Mouse (Mus musculus) hindbrain, postnatal 0 days (tissue): ENCODE results near the gene Olfml2b. TPM values are rescaled to one million over a fixed set of nuclear protein-coding genes. Genes with fewer than 3 reads are reported as not detected.

Experiments
- ATAC-seq: fragments of 200-750 bp; cut with Nextera tagmentation; 2 replicates; pipeline ENCODE4 v1.8.0; 2017; ENCODE audit warnings: mild to moderate bottlenecking, moderate TSS enrichment, moderate library complexity
- DNase-seq: peaks from one replicate; pipeline ENCODE4 v3.0.0-alpha.2; 2015; ENCODE audit warnings: low spot score
- H3K27ac ChIP-seq: fragments of 300-500 bp; sonication (generic); 2 replicates; pipeline ENCODE4 v1.5.1; 2014; ENCODE audit warnings: mild to moderate bottlenecking
- H3K27me3 ChIP-seq: fragments of 300-500 bp; sonication (generic); 2 replicates; pipeline ENCODE4 v1.6.1; 2014; ENCODE audit warnings: low read length, mixed read lengths; ENCODE audit not compliant: insufficient read depth
- H3K36me3 ChIP-seq: fragments of 300-500 bp; sonication (generic); 2 replicates; pipeline ENCODE4 v1.6.1; 2014; ENCODE audit warnings: low read length, mixed read lengths; ENCODE audit not compliant: insufficient read depth
- H3K4me1 ChIP-seq: fragments of 300-500 bp; sonication (generic); 2 replicates; pipeline ENCODE4 v1.6.1; 2014; ENCODE audit warnings: antibody characterized with exemption, low read length, mixed read lengths; ENCODE audit not compliant: insufficient read depth
- H3K4me2 ChIP-seq: fragments of 300-500 bp; sonication (generic); 2 replicates; pipeline ENCODE4 v1.6.1; 2014; ENCODE audit warnings: low read depth, mild to moderate bottlenecking, low read length, moderate library complexity, mixed read lengths
- H3K4me3 ChIP-seq: fragments of 300-500 bp; sonication (generic); 2 replicates; pipeline ENCODE4 v1.5.1; 2014; ENCODE audit warnings: low read length
- H3K9ac ChIP-seq: fragments of 300-500 bp; sonication (generic); replicated peaks from 2 replicates; pipeline ENCODE4 v1.6.1; 2014; ENCODE audit warnings: mild to moderate bottlenecking, low read length, moderate library complexity, mixed read lengths
- H3K9me3 ChIP-seq: fragments of 300-500 bp; sonication (generic); 2 replicates; pipeline ENCODE4 v1.6.1; 2016; ENCODE audit warnings: low read length, mixed read lengths
- CTCF ChIP-seq: IDR thresholded peaks from 2 replicates; pipeline ENCODE4 v1.5.1; 2016; ENCODE audit warnings: antibody characterized with exemption, control low read depth, low read depth
- WGBS: fragments of 180-500 bp; shearing (Covaris S2); extraction: QIAGEN DNeasy Blood & Tissue Kit; methylation state at CpG from one replicate; pipeline ENCODE4 v1.1.7; 2014; 5-methylcytosine and 5-hydroxymethylcytosine counted together
- polyA plus RNA-seq: library from polyadenylated mRNA; unstranded; fragments of >200 nt; fragmentation: Nextera tagmentation; extraction: Ambion mirVana; gene quantifications from 2 replicates; pipeline ENCODE4 v1.2.1, GENCODE M21; 2015
- total RNA-seq: library from RNA; depleted of rRNA; stranded (reverse); fragments of >200 nt; gene quantifications from 2 replicates; pipeline ENCODE4 v1.2.3, GENCODE M21; 2014

The Olfml2b gene
- total and polyA plus RNA-seq, 2 experiments from 2014 or later = 3.9 to 7.1 TPM

DNA sequence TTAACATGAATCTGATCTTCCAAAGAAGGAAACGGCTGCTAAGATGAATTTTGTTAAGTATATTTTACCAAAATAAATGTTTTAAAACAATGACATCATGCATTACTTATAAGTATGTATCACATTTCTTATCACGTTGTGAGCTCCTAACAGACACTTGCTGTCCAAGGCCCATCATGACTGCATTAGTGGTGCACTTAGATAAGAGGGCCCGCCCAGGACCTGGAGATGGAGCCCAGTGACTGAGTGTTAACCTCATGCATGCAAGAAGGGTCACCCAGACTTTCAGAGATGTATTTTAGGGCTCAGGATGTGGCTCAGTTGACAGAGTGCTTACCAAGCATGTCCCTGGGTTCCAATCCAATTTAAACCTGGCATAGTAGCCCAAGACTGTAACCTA lies 34.0 kb upstream of the Olfml2b start:
- 89% methylated on average over 3 of the region's 3 CpGs for WGBS
- H3K4me2 ChIP-seq = no peak overlapping the region
- no peak for TF ChIP-seq CTCF
- no peak overlapping the region for H3K27ac ChIP-seq
- DNase-seq (no peak), ATAC-seq (no peak)
- H3K4me3 ChIP-seq = no peak overlapping the region
- no peaks in the 10 kb centered on the region for H3K36me3 ChIP-seq
- H3K27me3 ChIP-seq = no peaks in the 10 kb centered on the region
- no peaks in the 10 kb centered on the region for H3K4me1 ChIP-seq
- H3K9ac ChIP-seq = no peak overlapping the region
- H3K9me3 ChIP-seq = no peaks in the 10 kb centered on the region

DNA sequence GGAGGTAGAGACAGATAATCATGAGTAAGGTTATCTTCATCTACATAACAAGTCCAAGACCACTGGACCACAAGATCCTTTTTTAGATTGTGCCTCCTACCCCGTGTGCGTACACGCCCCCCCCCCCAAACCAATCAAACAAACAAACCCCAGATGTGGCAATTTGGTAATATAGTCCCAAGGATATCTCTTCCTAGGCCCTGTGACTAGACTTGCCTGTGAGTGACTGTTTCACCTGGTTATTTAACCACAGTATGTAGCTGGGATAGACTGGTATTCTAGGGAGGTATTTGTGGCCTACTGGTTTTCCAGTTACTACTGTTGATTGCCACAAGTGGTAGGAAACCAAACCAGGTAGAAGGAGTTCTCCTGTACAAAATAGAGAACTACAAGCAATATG lies 33.6 kb upstream of the Olfml2b start:
- Histone ChIP-seq H3K9ac (no peak overlapping the region), H3K4me3 (no peak overlapping the region), H3K27me3 (no peaks in the 10 kb centered on the region), H3K4me2 (no peak overlapping the region), H3K4me1 (no peaks in the 10 kb centered on the region), H3K9me3 (no peaks in the 10 kb centered on the region), H3K36me3 (no peaks in the 10 kb centered on the region), H3K27ac (no peak overlapping the region)
- no peak for TF ChIP-seq CTCF
- WGBS = 95% methylated on average over 3 of the region's 3 CpGs
- no peak for ATAC-seq
- DNase-seq = no peak

GRCm38 (mm10) chr1:170611631-170612030 lies 32.7 kb upstream of the Olfml2b start:
- ATAC-seq = no peak
- H3K9ac ChIP-seq = no peak overlapping the region
- no peak overlapping the region for H3K4me2 ChIP-seq
- H3K36me3 ChIP-seq = no peaks in the 10 kb centered on the region
- no peak for DNase-seq
- H3K4me1 ChIP-seq = no peaks in the 10 kb centered on the region
- no peaks in the 10 kb centered on the region for H3K9me3 ChIP-seq
- no peaks in the 10 kb centered on the region for H3K27me3 ChIP-seq
- H3K27ac ChIP-seq = no peak overlapping the region
- no peak overlapping the region for H3K4me3 ChIP-seq
- no peak for TF ChIP-seq CTCF
- 90% methylated on average over 3 of the region's 3 CpGs for WGBS

GRCm38 (mm10) chr1:170612968-170613872 lies 31.1 kb upstream of the Olfml2b start:
- ATAC-seq (peak; percentile 97), DNase-seq (peak; percentile 90)
- Histone ChIP-seq H3K9me3 (no peaks in the 10 kb centered on the region), H3K27me3 (no peaks in the 10 kb centered on the region), H3K4me3 (no peak overlapping the region), H3K27ac (no peak overlapping the region), H3K4me2 (no peak overlapping the region), H3K36me3 (no peaks in the 10 kb centered on the region), H3K9ac (no peak overlapping the region), H3K4me1 (no peaks in the 10 kb centered on the region)
- WGBS = 57% methylated on average over 18 of the region's 18 CpGs
- TF ChIP-seq CTCF = peak; percentile 95

DNA sequence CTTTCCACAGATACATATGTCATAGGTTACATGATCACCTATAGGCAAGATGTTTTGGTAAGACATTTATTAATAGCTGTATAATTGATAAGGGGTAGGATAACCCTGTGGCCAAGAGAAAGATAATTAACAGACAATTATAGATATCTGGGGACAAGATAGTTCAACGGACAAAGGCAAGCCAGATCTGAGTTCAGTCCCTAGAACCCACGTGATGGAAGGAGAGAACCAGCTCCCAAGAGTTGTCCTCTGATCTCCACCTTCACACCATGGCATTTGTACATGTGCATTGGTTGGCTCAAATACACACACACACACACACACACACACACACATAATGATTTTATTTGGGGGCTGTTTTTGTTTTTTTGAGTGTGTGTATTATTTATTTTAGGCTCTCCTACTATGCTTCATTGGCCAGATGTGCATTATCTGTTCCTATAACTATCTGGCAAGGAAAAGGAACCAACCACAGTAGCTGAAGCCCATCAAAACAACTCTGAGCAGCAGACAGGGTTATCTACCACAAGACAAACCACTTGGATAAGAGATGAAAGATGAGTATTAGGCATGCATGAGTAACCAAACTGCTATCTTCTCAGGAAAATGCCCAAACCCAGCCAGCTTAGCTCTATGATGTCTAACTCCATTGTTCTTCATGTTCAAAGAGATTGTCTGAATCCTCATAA lies 24.5 kb upstream of the Olfml2b start:
- Histone ChIP-seq H3K9ac (no peak overlapping the region), H3K27me3 (no peaks in the 10 kb centered on the region), H3K27ac (no peak overlapping the region), H3K4me2 (no peak overlapping the region), H3K4me3 (no peak overlapping the region), H3K9me3 (0 out of 2 replicates have a peak, but pooled peaks cover 4% of the 10 kb centered on the region), H3K36me3 (no peaks in the 10 kb centered on the region), H3K4me1 (no peaks in the 10 kb centered on the region)
- DNase-seq = no peak
- WGBS = 86% methylated on average over 2 of the region's 2 CpGs
- no peak for ATAC-seq
- no peak for TF ChIP-seq CTCF

DNA sequence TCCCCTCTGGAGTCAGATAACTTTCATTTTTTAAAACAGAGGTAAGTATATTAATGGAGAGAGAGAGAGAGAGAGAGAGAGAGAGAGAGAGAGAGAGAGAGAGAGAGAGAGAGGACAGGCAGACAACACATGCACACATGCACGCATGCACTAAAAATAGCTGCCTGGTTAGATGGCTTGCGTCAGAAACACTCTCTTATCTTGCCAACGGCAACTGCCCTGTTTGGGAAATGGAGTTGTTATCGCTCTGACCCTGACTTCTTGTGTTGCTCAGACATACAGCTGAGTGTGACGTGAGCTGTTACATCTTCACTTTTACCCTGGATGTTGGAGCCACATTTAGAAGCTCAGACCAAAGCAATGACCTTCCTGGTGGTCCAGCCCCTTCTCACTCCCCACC lies 21.4 kb upstream of the Olfml2b start:
- H3K4me1 ChIP-seq = no peaks in the 10 kb centered on the region
- no peak overlapping the region for H3K4me3 ChIP-seq
- no peaks in the 10 kb centered on the region for H3K36me3 ChIP-seq
- H3K4me2 ChIP-seq = no peak overlapping the region
- TF ChIP-seq CTCF = no peak
- DNase-seq (no peak), ATAC-seq (no peak)
- H3K27me3 ChIP-seq = no peaks in the 10 kb centered on the region
- H3K27ac ChIP-seq = no peak overlapping the region
- WGBS = 81% methylated on average over 5 of the region's 5 CpGs
- 0 out of 2 replicates have a peak, but pooled peaks cover 4% of the 10 kb centered on the region for H3K9me3 ChIP-seq
- H3K9ac ChIP-seq = no peak overlapping the region
